Mouse (Mus musculus) C2C12 (cell line): Measurements from ENCODE around the gene Aspg. TPM values are rescaled to one million over a fixed set of nuclear protein-coding genes. Genes with fewer than 3 reads are reported as not detected.

ENCODE experiments used
- H3K27me3 ChIP-seq: one replicate; pipeline ENCODE4 v1.6.1; 2011; ENCODE audit not compliant: control insufficient read depth, insufficient read depth, insufficient read length
- H3K36me3 ChIP-seq: one replicate; pipeline ENCODE4 v1.6.1; 2011; ENCODE audit not compliant: control insufficient read depth, insufficient read depth
- H3K4me3 ChIP-seq: one replicate; pipeline ENCODE4 v1.5.1; 2011; ENCODE audit warnings: mild to moderate bottlenecking, control low read depth; ENCODE audit not compliant: poor library complexity, insufficient read depth, severe bottlenecking
- H3K79me2 ChIP-seq: one replicate; pipeline ENCODE4 v1.6.1; 2011; ENCODE audit not compliant: control insufficient read depth, insufficient read depth
- H3K79me3 ChIP-seq: one replicate; pipeline ENCODE4 v1.6.1; 2011; ENCODE audit warnings: low read depth, control low read depth
- H3ac ChIP-seq: one replicate; pipeline ENCODE3; 2011; ENCODE audit warnings: low read depth; ENCODE audit not compliant: control insufficient read depth, insufficient read length
- CEBPB ChIP-seq: IDR thresholded peaks from one replicate; pipeline ENCODE4 v1.6.1; 2011; ENCODE audit warnings: low read depth, mild to moderate bottlenecking, control low read depth, moderate library complexity
- CTCF ChIP-seq: IDR thresholded peaks from one replicate; pipeline ENCODE4 v1.5.1; 2011; ENCODE audit not compliant: control insufficient read depth, insufficient read depth, insufficient read length
- FOSL1 ChIP-seq: IDR thresholded peaks from one replicate; pipeline ENCODE4 v1.8.0; 2011; ENCODE audit warnings: mild to moderate bottlenecking, low read length; ENCODE audit not compliant: poor library complexity, insufficient read depth, severe bottlenecking
- MAX ChIP-seq: IDR thresholded peaks from one replicate; pipeline ENCODE4 v1.6.1; 2011; ENCODE audit warnings: mild to moderate bottlenecking, control low read depth
- MYOD1 ChIP-seq: IDR thresholded peaks from one replicate; pipeline ENCODE4 v1.6.1; 2011; ENCODE audit warnings: low read depth; ENCODE audit not compliant: control insufficient read depth, insufficient read length
- MYOG ChIP-seq: IDR thresholded peaks from one replicate; pipeline ENCODE4 v1.6.1; 2011; ENCODE audit not compliant: control insufficient read depth, insufficient read length; ENCODE audit errors: extremely low read depth
- USF1 ChIP-seq: IDR thresholded peaks from one replicate; pipeline ENCODE4 v1.6.1; 2011; ENCODE audit warnings: low read depth, mild to moderate bottlenecking, control low read depth, moderate library complexity
- polyA plus RNA-seq: library from polyadenylated mRNA; unstranded; fragments of >200 nt; fragmentation: generic; extraction: Trizol; gene quantifications from one replicate; pipeline ENCODE4 v1.2.1, GENCODE M21; 2012; ENCODE audit warnings: missing spikeins

Gene Aspg
- polyA plus RNA-seq, 1 experiment: 0.13 TPM

DNA sequence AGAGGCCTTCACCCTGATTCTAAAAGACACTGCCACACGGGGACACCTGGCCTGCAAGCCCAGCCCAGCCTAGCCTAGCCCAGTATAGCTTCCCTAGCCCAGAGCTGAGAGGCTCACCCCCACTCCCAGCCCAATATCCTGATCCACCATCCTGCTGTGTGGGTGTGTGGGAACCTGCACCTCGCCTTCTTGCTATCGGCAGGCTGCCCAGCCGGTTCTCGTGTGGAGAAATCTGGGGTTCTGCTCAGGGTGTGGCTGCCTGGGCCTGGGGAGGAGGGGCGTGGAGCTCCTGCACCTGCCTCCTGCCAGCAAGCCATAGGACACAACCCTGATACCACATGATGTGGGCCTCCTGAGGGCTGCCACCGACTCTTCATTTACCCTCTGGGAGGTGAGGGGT lies 11.2 kb downstream of the Aspg start:
- H3ac ChIP-seq: no peak overlapping the region
- peaks cover 72% of the 10 kb centered on the region for H3K27me3 ChIP-seq
- TF ChIP-seq MAX (no peak), CTCF (no peak), MYOG (no peak), MYOD1 (no peak), FOSL1 (no peak), USF1 (no peak), CEBPB (no peak)
- H3K4me3 ChIP-seq: no peak overlapping the region
- H3K79me2 ChIP-seq: no peaks in the 10 kb centered on the region
- H3K79me3 ChIP-seq: no peaks in the 10 kb centered on the region
- no peaks in the 10 kb centered on the region for H3K36me3 ChIP-seq

DNA sequence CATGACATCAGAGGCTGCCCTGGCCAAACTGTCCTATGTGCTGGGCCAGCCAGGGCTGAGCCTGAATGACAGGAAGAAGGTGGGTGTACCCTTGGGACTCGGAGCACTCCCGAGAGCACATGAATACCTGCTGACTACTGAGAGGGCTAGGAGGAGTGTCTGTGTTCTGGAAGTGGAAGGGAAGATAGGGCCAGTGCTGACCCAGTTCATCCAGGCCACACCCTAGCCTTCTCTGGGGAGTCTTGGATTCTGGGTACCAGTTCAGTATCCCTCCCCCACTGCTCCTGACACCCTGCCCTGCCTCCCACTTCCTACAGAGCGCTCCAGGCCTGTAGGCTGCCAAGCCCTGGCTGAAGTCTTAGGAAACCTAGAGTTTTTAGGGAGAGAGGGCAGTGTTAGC lies 14.7 kb downstream of the Aspg start:
- Histone ChIP-seq H3ac (no peak overlapping the region), H3K79me3 (no peaks in the 10 kb centered on the region), H3K79me2 (no peaks in the 10 kb centered on the region), H3K4me3 (no peak overlapping the region), H3K36me3 (no peaks in the 10 kb centered on the region), H3K27me3 (peaks cover 76% of the 10 kb centered on the region)
- no peak for TF ChIP-seq CTCF
- TF ChIP-seq FOSL1: no peak
- TF ChIP-seq MYOD1: no peak
- no peak for TF ChIP-seq MAX

DNA sequence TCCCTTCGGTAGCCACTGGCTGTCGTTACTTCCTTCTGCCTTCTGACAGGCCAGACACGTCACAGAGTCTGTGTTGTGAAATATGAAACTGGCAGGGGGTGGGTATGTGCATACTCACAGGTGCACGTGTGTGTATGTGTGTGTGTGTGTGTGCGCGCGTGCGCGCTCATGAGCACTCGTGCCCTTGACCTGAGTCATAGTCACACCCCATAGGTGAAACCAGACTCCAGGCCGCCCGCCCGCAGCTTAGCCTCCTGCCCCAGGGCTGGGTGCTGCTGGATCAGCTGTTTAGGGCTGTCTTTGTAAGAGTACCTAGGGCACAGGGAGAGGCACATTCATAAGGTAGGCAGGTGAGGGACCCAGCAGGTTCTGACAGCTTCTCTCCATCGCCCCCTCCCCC lies 19.4 kb downstream of the Aspg start:
- H3K79me2 ChIP-seq: no peaks in the 10 kb centered on the region
- H3K4me3 ChIP-seq: no peak overlapping the region
- TF ChIP-seq MYOD1 (peak; percentile 13), CTCF (no peak)
- no peaks in the 10 kb centered on the region for H3K79me3 ChIP-seq
- no peak overlapping the region for H3ac ChIP-seq
- no peaks in the 10 kb centered on the region for H3K36me3 ChIP-seq
- H3K27me3 ChIP-seq: peaks cover 54% of the 10 kb centered on the region

DNA sequence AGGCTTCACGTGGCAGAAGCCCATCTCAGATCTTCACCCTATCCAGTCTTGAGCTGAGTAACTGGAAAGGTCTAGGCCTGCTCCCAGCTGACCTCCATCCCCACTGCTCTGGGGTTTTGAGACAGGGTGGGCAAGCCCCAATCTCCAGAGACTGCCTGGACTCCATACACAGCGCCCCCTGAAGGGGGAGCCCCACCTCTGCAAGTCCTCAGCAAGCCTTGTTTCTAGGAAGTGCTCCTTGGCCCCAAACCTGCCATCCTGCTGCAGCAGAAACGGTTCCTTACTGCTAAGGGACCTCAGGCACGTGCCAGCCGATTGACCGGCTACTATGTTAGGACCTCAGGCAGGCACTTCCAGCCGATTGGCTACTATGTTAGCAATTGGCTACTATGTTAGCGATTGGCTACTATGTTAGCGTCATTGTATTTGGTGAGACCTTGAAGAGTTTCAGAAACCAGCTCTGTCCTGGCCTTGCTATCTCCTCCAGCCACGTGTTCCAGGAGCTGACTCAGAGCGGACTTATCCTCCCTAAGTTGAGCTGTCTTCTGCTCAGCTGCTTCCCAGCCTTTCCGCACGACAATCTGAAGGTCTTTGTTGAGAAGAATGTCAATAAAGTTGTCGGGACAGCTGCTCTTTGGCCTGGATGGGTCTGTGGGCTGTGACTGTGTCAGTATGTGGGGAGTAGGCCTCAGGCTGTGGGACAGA lies 20.6 kb downstream of the Aspg start:
- Histone ChIP-seq H3K79me2 (no peaks in the 10 kb centered on the region), H3K27me3 (peaks cover 54% of the 10 kb centered on the region), H3K36me3 (no peaks in the 10 kb centered on the region), H3K4me3 (no peak overlapping the region), H3K79me3 (no peaks in the 10 kb centered on the region), H3ac (no peak overlapping the region)
- TF ChIP-seq CEBPB: no peak
- no peak for TF ChIP-seq MYOD1
- TF ChIP-seq FOSL1: no peak
- TF ChIP-seq MAX: no peak
- no peak for TF ChIP-seq CTCF
- TF ChIP-seq USF1: no peak
- TF ChIP-seq MYOG: no peak

DNA sequence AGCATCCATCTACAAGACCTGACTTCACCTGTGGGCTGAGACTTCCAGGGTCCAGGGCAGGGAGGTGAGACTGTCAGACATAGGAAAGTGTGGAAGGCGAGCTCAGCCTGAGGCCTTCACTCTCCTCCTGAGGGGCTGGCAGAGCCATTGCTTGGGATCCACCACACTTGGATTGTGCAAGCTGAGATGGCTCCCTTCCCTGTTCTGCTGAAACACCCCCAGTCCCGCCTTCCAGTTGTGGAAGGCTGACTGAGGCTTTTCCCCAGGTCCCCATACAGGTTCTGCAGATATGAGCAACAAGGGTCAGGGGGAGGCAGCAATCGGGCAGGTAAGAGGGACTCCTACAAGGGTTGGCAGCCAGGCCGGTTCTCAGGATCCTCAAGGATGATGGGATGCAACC lies 22.0 kb downstream of the Aspg start:
- no peak overlapping the region for H3K4me3 ChIP-seq
- no peaks in the 10 kb centered on the region for H3K79me3 ChIP-seq
- H3K36me3 ChIP-seq: no peaks in the 10 kb centered on the region
- no peaks in the 10 kb centered on the region for H3K79me2 ChIP-seq
- TF ChIP-seq MAX (no peak), CEBPB (no peak), FOSL1 (no peak), MYOG (no peak), MYOD1 (no peak), USF1 (no peak), CTCF (no peak)
- peaks cover 57% of the 10 kb centered on the region for H3K27me3 ChIP-seq
- no peak overlapping the region for H3ac ChIP-seq

DNA sequence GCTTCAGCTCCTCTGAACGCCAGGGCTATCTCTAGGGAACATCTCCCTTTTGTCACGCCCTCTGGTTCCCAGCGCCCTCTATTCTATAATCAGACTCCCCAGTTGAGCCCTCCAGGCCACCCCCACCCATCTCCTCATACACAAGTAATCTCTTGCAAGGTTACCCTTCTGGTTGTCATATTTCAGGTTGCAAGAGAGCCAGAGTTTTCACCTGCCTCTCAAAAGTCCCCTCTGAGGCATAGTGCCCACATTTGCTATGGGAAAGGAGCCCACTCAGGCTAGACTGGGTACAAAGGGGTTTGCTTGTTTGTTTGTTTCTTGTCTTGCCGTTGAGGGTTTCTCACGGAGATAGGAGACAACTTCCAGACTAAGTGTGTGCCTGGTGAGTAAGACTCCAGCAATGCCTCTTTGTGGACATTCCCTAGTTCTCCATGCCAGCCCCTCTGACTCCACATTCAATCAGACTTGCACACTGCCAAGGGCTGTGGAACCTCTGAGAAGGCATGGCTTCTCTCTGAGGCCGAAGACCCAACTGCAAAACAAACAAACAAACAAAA lies 22.9 kb downstream of the Aspg start:
- Histone ChIP-seq H3K27me3 (peaks cover 53% of the 10 kb centered on the region), H3K36me3 (no peaks in the 10 kb centered on the region), H3K79me3 (no peaks in the 10 kb centered on the region), H3ac (no peak overlapping the region), H3K4me3 (no peak overlapping the region), H3K79me2 (no peaks in the 10 kb centered on the region)
- no peak for TF ChIP-seq CEBPB
- TF ChIP-seq MAX: no peak
- TF ChIP-seq FOSL1: no peak
- no peak for TF ChIP-seq CTCF
- no peak for TF ChIP-seq MYOG
- no peak for TF ChIP-seq USF1
